Mouse (Mus musculus): ENCODE results near the gene Wdr24. TPM values are rescaled to one million over a fixed set of nuclear protein-coding genes. Genes with fewer than 3 reads are reported as not detected.
A peak's percentile ranks its signal among the peaks of the same experiment; 100 is the strongest.
"Not testable (repeated sequence)": the region's sequence is repeated elsewhere in the genome, so short reads cannot be mapped to it uniquely, and the experiment has no call there.

The Wdr24 gene
- polyA plus RNA-seq, 1 experiment from 2014 or later: 17.0 TPM

- not testable (repeated sequence) for H3K36me3 ChIP-seq; H3K4me2 ChIP-seq; H3K27ac ChIP-seq (ENCODE audit: poor library complexity, severe bottlenecking); H3K9ac ChIP-seq; H3K4me3 ChIP-seq; ATAC-seq (ENCODE audit: insufficient number of reproducible peaks, low FRiP score); H3K9me3 ChIP-seq (replicated peaks)
- WGBS: 46% methylated on average over 2 of the region's 2 CpGs
- Histone ChIP-seq H3K27me3 (replicated peaks) (peaks cover 57% of the 10 kb centered on the region), H3K4me1 (replicated peaks) (peaks cover 19% of the 10 kb centered on the region)
Measured at GRCm38 (mm10) chr17:25807452-25807851, 16.0 kb upstream of the Wdr24 start.

- H3K4me3 ChIP-seq: peak overlapping the region; percentile 69
- 36% methylated on average over 5 of the region's 5 CpGs for WGBS
- H3K36me3 ChIP-seq: no peaks in the 10 kb centered on the region
- no peak for ATAC-seq (ENCODE audit: insufficient number of reproducible peaks, low FRiP score)
- H3K4me1 ChIP-seq (replicated peaks): peaks cover 14% of the 10 kb centered on the region
- H3K9me3 ChIP-seq (replicated peaks): no peaks in the 10 kb centered on the region
- H3K9ac ChIP-seq: peak overlapping the region; percentile 74; the same call in 1 of the 2 replicates
- no peak overlapping the region for H3K27ac ChIP-seq (ENCODE audit: poor library complexity, severe bottlenecking)
- H3K4me2 ChIP-seq: peak overlapping the region; percentile 96
- peaks cover 63% of the 10 kb centered on the region for H3K27me3 ChIP-seq (replicated peaks)
Measured at GRCm38 (mm10) chr17:25808028-25808427, 15.4 kb upstream of the Wdr24 start.

GRCm38 (mm10) chr17:25808789-25809605 is 14.4 kb upstream of the Wdr24 start, which contains the start of gene Fbxl16:
Gene Fbxl16, plus strand, starts transcription at chr17:25809085.
- Histone ChIP-seq H3K4me3 (peak within 1 kb of the TSS; percentile 69), H3K27ac (ENCODE audit: poor library complexity, severe bottlenecking) (no peak within 1 kb of the TSS), H3K4me2 (peak within 1 kb of the TSS; percentile 96), H3K36me3 (no peaks in the 10 kb centered on the region), H3K4me1 (replicated peaks) (peaks cover 12% of the 10 kb centered on the region), H3K9me3 (replicated peaks) (no peaks in the 10 kb centered on the region), H3K9ac (peak within 1 kb of the TSS; percentile 74), H3K27me3 (replicated peaks) (peaks cover 70% of the 10 kb centered on the region)
- WGBS: under 1% methylated on average over 84 of the region's 100 CpGs
- peak; percentile 63 for ATAC-seq (ENCODE audit: insufficient number of reproducible peaks, low FRiP score)

- no peaks in the 10 kb centered on the region for H3K36me3 ChIP-seq
- H3K4me3 ChIP-seq: peak overlapping the region; percentile 69
- H3K4me1 ChIP-seq (replicated peaks): peaks cover 12% of the 10 kb centered on the region
- no peaks in the 10 kb centered on the region for H3K9me3 ChIP-seq (replicated peaks)
- WGBS: 11% methylated on average over 25 of the region's 25 CpGs
- peak overlapping the region; percentile 96 for H3K4me2 ChIP-seq
- peaks cover 73% of the 10 kb centered on the region for H3K27me3 ChIP-seq (replicated peaks)
- no peak overlapping the region for H3K27ac ChIP-seq (ENCODE audit: poor library complexity, severe bottlenecking)
- ATAC-seq (ENCODE audit: insufficient number of reproducible peaks, low FRiP score): peak; percentile 46; the same call in 1 of the 2 replicates
- H3K9ac ChIP-seq: peak overlapping the region; percentile 74
Measured at GRCm38 (mm10) chr17:25809606-25810340, 13.7 kb upstream of the Wdr24 start.

- peaks cover 83% of the 10 kb centered on the region for H3K27me3 ChIP-seq (replicated peaks)
- peaks cover 12% of the 10 kb centered on the region for H3K4me1 ChIP-seq (replicated peaks)
- H3K9me3 ChIP-seq (replicated peaks): no peaks in the 10 kb centered on the region
- ATAC-seq (ENCODE audit: insufficient number of reproducible peaks, low FRiP score): no peak
- no peak overlapping the region for H3K4me3 ChIP-seq
- WGBS: 71% methylated on average over 4 of the region's 4 CpGs
- no peak overlapping the region for H3K27ac ChIP-seq (ENCODE audit: poor library complexity, severe bottlenecking)
- no peak overlapping the region for H3K9ac ChIP-seq
- no peaks in the 10 kb centered on the region for H3K36me3 ChIP-seq
- no peak overlapping the region for H3K4me2 ChIP-seq
Measured at GRCm38 (mm10) chr17:25810890-25811289, 12.5 kb upstream of the Wdr24 start.

- Histone ChIP-seq H3K36me3 (no peaks in the 10 kb centered on the region), H3K4me1 (replicated peaks) (peaks cover 12% of the 10 kb centered on the region), H3K9me3 (replicated peaks) (no peaks in the 10 kb centered on the region), H3K4me2 (no peak overlapping the region), H3K9ac (no peak overlapping the region), H3K27me3 (replicated peaks) (peaks cover 97% of the 10 kb centered on the region), H3K4me3 (no peak overlapping the region), H3K27ac (ENCODE audit: poor library complexity, severe bottlenecking) (no peak overlapping the region)
- WGBS: under 1% methylated on average over 20 of the region's 20 CpGs
- no peak for ATAC-seq (ENCODE audit: insufficient number of reproducible peaks, low FRiP score)
Measured at GRCm38 (mm10) chr17:25813471-25813870, 10.0 kb upstream of the Wdr24 start.

GRCm38 (mm10) chr17:25817662-25818061 is 5.8 kb upstream of the Wdr24 start:
- H3K4me2 ChIP-seq: no peak overlapping the region
- no peak overlapping the region for H3K27ac ChIP-seq (ENCODE audit: poor library complexity, severe bottlenecking)
- no peak for ATAC-seq (ENCODE audit: insufficient number of reproducible peaks, low FRiP score)
- H3K9me3 ChIP-seq (replicated peaks): no peaks in the 10 kb centered on the region
- 74% methylated on average over 11 of the region's 11 CpGs for WGBS
- H3K9ac ChIP-seq: no peak overlapping the region
- peaks cover 9% of the 10 kb centered on the region for H3K4me1 ChIP-seq (replicated peaks)
- H3K36me3 ChIP-seq: no peaks in the 10 kb centered on the region
- H3K4me3 ChIP-seq: no peak overlapping the region
- H3K27me3 ChIP-seq (replicated peaks): peaks cover 95% of the 10 kb centered on the region

- Histone ChIP-seq H3K27me3 (replicated peaks) (peaks cover 83% of the 10 kb centered on the region), H3K4me3 (peak overlapping the region; percentile 10)
- WGBS: 6% methylated on average over 46 of the region's 46 CpGs
Measured at GRCm38 (mm10) chr17:25818851-25819780, 4.3 kb upstream of the Wdr24 start.

GRCm38 (mm10) chr17:25824362-25825142 is 1.1 kb downstream of the Wdr24 start:
- H3K4me2 ChIP-seq: peak overlapping the region; percentile 97
- peak overlapping the region; percentile 73 for H3K4me3 ChIP-seq
- H3K9me3 ChIP-seq (replicated peaks): no peaks in the 10 kb centered on the region
- H3K27me3 ChIP-seq (replicated peaks): peaks cover 30% of the 10 kb centered on the region
- ATAC-seq (ENCODE audit: insufficient number of reproducible peaks, low FRiP score): no peak
- 69% methylated on average over 17 of the region's 17 CpGs for WGBS
- peaks cover 42% of the 10 kb centered on the region for H3K4me1 ChIP-seq (replicated peaks)
- H3K36me3 ChIP-seq: peaks cover 29% of the 10 kb centered on the region
- peak overlapping the region; percentile 67 for H3K9ac ChIP-seq
- H3K27ac ChIP-seq (ENCODE audit: poor library complexity, severe bottlenecking): no peak overlapping the region

More at GRCm38 (mm10) chr17:25818851-25819780, 4.3 kb upstream of the Wdr24 start:
- no peaks in the 10 kb centered on the region for H3K9me3 ChIP-seq (replicated peaks)
- no peak overlapping the region for H3K27ac ChIP-seq (ENCODE audit: poor library complexity, severe bottlenecking)
- no peak overlapping the region for H3K4me2 ChIP-seq
- H3K36me3 ChIP-seq: no peaks in the 10 kb centered on the region
- H3K4me1 ChIP-seq (replicated peaks): peaks cover 9% of the 10 kb centered on the region
- ATAC-seq (ENCODE audit: insufficient number of reproducible peaks, low FRiP score): peak; percentile 37; the same call in 1 of the 2 replicates
- H3K9ac ChIP-seq: 0 out of 2 replicates have a peak overlapping the region, but pooled peaks have one; percentile 3

GRCm38 (mm10) chr17:25825311-25825710 is 1.9 kb downstream of the Wdr24 start:
- Histone ChIP-seq H3K4me2 (peak overlapping the region; percentile 97; the same call in 1 of the 2 replicates), H3K36me3 (peaks cover 37% of the 10 kb centered on the region), H3K9me3 (replicated peaks) (no peaks in the 10 kb centered on the region), H3K9ac (no peak overlapping the region), H3K27me3 (replicated peaks) (peaks cover 22% of the 10 kb centered on the region), H3K4me1 (replicated peaks) (peaks cover 48% of the 10 kb centered on the region), H3K27ac (ENCODE audit: poor library complexity, severe bottlenecking) (no peak overlapping the region), H3K4me3 (no peak overlapping the region)
- ATAC-seq (ENCODE audit: insufficient number of reproducible peaks, low FRiP score): no peak
- WGBS: 88% methylated on average over 6 of the region's 6 CpGs

Measured in heart, embryonic 12.5 days (tissue).